Mouse (Mus musculus) kidney, adult 2 months (tissue): ENCODE measurements around the gene Nr1i3.

Experiments
- CTCF ChIP-seq: fragments of 200-500 bp; conservative IDR thresholded peaks from 2 replicates; pipeline ENCODE4 v1.5.1; 2011; ENCODE audit warnings: low read depth, mild to moderate bottlenecking, control low read depth, low read length, moderate library complexity, mixed read lengths; ENCODE audit not compliant: insufficient read depth, insufficient read length
- POLR2A ChIP-seq: fragments of 200-500 bp; IDR thresholded peaks from one replicate; pipeline ENCODE4 v1.6.1; 2011; ENCODE audit warnings: low read depth, low read length, control low read depth

- TF ChIP-seq CTCF (peak; percentile 87), POLR2A (no peak)
Measured at GRCm38 (mm10) chr1:171238463-171238862, 24.7 kb downstream of the Nr1i3 start.
